Mouse (Mus musculus) regulatory T cell (primary cell): Measurements from ENCODE around the gene Prkag2.

Experiments used
- in situ Hi-C: fragments of 300-600 bp; cut with MboI, MseI; formaldehyde crosslinking; loops from one replicate; pipeline ENCODE4 v1.15.1; 2025; ENCODE audit warnings: high pct_unique_total_duplicates

The Prkag2 gene

DNA sequence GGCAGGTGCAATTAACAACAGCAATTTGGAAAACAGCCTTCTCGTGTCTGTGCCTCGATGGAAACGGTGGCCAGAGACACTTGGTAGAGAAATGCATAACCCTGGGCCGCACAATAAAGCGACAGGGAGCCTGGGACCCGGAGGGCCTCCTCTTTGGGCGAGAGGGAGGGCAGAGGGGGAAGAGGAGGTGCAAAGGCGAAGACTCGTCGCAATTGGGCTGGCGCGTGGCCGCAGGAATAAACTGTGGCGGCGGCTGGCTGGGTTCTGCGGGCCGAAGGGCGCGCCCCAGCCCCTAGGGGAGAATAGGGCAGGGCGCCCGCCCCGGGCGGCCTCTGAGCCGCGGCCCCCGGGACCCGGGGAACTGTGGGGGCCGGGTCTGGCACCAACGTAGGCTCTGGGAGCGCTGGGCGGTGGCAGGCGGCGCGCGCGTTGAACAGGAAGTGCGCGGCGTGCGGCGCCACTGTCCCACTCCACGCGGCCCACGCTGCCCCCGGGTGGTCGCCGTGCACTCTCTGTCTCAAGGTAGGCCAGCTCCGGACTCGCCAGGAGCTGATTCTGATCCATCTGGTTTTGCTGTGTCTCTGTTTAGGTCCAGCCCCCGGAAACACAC is at the start of gene Prkag2:
Prkag2 (minus strand) TSS at position 127 of the 610 bp plus-strand sequence.
- in situ Hi-C loops: no loop called here

DNA sequence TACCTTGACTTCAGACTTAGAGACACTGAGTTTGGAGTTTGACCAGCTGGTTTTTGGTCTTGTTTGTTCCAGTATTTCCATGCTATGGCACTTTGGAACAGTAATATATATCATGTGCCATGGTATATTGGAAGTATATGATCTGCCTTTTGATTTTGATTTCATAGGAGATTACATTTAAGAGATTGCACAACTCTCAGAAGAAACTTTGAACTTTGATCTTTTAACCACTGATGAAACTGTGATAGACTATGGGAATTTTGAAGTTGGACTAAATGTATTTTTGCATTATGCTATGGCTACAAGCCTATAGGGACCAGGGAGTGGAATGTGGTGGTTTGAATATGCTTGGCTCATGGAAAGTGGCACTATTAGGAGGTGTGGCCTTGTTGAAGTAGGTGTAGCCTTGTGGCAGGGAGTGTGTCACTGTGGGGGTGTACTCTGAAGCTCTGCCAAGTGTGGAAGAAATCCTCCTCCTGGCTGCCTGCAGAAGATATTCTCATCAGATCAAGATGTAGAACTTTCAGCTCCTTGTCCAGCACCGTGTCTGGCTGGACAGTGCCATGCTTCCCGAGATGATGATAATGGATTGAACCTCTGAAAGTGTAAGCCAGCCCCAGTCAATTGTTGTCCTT is 49.0 kb upstream of the Prkag2 start:
- in situ Hi-C loops: no loop called here

DNA sequence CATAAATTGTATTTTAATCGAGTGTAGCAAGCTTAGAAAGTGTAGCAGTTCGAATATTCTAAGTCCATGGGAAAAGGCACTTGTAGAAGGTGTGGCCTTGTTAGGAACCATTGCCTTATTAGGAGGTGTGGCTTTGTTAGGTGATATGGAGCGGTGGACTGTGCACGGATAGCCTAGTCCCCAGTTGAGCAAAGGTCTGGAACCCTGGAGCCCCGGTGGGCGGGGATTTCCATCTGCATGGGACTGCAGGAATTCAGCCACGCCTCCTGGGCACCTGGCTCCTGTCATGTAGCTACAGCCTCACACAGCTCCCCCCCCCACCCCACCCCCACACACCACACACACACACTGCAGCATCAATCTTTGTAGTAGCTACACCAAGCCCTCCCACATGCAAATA is 46.3 kb upstream of the Prkag2 start:
- in situ Hi-C loops: no loop called here

DNA sequence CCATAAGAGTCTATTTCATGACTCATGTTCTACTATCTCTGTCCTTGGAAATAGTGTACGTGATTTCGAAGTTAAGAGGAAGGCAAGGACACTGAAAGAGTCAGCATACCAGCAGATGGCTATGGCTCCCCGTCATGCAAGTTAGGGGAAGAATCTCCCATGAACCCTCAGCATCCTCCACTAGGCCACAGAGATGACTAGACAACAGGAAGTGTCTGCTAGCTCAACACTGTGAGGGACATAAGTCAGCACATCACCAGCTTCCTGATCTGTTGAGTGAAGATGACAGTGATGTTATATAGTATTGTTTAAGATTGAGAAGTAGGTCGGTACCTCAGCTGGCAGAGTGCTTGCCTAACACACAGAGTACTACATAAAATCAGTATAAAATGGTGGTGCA is 27.4 kb upstream of the Prkag2 start:
- in situ Hi-C loops: no loop called here

DNA sequence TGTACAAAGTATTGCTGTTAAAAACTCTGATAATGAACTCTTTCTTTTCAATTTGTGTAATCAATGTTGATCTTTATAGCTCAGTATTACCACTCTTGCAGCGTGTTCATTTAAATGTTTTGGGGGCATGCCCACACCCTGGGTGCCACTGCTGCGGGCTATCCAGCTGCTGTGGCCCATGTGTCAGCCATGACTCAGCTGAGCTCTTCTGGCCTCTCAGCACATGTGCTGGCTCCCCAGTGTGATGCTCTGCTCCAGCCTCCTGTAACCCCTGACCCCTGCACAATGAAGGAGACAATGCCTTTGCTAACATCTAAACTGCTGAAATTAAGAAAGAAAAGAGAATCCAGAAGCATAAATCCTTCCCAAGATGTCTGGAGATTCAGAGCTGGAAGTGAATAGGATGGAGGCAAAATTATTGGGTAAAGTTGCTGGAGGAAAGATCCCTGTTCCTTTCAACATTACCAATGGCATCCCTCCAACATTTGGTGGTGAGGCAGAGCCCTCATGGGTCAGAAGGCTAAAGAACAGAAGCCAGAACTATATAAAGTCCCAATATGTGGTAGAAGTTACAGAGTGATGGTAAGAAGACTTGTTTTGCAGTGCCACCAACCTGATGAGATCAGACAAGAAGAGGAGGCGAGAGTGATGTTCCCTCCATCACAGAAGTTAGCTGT is 25.6 kb upstream of the Prkag2 start:
- in situ Hi-C loops: no loop called here

DNA sequence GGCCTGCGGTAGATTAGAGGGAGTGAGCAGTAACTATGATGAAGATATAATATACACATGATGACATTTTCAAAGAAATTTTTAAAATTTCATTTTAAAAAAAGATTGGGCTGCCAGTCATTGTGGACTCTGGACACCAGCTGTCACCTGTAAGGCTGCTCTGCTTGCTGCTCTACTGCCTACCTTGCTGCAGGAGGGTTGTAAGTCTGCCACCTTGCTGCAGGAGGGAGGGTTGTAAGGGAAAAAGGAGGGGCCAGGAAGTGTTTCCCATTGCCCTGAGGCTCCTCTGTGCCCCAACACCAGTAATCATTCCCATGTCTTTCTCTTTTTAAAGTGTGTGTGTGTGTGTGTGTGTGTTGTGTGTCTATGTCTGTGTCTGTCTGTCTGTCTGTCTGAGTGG is 22.1 kb upstream of the Prkag2 start:
- in situ Hi-C loops: no loop called here

DNA sequence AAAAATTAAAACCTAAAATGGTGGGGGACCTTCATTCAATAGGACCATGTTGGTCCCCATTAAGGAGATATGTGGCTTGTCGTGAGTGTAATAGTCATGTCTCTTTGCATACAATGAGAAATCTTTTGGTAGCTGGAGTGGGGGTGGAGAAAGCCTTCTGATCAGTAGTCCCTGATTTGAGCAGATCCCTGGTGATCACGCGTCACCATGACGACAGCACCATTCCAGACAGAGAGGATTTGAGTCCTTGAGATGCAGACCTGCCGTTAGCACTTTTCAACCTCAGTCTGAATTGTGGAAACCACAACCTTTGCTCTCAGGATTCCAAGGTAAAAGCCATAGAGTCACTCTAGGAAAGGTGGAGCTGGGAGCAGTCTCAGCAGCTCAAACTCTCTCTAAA is 18.7 kb upstream of the Prkag2 start:
- in situ Hi-C loops: no loop called here

DNA sequence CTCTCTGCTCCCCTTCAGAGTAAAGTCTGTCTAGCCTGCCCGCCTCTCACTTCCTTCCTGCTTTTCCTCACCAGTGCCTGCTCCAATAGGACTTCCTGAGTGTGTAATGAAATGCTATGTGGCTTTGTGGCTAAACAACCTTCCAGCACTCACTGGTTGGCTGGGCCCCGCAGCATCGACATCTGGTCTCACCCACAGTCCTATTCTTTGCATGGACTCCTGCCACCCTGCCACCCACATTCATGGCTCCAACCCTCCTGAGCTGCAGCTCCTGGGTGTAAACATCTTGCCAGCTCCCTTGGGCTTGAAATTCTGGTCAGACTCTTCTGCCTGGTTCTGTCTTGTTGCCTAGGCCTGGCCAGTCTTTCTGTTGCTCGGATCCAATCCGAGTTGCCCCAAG is 15.6 kb upstream of the Prkag2 start:
- in situ Hi-C loops: no loop called here

DNA sequence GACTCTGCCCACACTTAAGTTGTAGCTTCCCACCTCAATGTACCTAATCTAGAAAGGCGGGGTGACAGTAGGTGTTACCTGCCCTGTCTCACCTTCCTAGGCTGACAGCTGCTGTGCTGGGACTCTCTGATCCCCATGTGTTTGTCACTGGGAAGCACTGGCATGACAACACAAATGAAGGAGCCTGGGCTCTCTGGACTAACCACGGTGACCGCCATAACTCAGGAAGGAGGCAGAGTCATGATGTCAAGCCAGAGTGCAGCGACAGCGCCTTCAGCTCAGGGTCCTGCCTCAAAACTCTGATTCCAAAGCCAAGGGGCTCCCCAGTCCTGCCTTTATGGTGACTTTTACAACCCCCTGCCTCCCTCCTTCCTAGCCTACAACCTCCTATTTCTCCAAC is 14.8 kb upstream of the Prkag2 start:
- in situ Hi-C loops: no loop called here

DNA sequence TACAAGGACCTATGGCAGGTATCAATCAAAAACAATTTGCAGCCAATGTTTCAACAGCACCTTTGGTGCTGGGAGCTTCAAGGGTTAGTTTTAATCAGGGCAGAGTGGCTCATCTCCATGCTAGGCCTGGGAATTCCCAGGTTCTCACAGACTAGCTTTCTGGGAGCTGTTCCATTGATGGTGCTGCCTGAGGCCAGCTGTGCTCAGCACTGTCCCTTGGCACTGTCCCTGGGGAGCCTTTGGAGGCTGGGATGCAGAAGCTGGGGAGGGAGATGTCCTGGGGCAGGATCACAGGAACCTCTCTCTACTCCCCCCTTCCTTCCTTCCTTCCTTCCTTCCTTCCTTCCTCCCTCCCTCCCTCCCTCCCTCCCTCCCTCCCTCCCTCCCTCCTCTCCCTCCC is 13.7 kb upstream of the Prkag2 start:
- in situ Hi-C loops: no loop called here

DNA sequence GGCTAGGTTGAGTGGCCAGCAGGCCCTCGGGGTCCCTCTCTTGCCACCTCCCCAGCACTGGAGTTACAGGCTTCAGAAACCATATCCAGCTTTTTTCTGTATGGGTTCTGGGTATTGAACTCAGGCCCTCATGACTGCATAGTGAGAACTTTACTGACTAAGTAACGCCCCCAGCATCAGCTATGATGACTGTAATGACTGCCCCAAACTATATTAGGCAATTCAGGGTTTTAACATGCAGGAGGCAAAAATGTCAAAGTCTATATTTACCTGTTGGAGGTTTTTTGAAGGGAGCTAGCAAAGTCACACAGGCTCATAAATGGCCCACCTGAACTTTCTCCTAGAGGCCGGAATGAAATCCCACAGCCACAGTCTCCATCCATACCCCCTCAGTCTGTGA is 9.9 kb upstream of the Prkag2 start:
- in situ Hi-C loops: no loop called here

DNA sequence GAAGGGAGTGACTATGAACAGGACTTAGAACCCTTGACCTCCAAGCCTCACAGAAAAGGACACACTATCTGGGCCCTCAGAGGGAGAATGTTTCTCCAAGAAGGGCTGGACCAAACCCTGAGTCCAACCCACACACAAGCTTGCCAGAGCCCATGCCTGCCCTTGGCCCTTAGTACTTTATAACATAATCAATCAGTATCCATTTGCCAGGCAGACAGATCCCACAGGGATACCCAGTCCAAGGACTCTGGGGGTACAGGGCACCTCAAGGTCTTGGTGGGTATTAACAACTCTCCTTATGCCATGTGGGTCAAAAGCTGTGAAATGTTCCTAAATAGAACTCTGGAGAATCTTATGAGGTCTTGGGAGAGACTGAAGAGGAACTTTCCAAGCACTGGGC is 5.3 kb upstream of the Prkag2 start:
- in situ Hi-C loops: no loop called here

DNA sequence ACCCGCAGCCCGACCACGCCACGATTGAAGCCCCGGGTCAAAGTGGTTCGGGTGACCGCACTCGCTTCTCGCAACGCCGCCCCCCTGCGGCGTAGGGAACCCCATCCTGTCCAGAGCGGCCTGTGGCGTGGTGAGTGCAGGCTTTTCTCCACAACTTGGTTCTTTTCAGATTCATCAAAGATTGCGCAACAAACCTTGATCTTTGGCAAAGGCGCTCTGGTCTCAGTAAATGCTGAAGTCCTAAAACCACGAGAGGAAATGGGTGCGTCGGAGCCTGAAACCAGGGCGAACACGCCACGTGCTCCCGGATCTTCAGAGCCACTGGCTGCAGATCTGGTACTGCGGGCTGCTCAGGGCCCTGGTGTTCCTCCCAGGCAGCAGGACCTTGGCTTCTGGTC is 683 bp upstream of the Prkag2 start:
- in situ Hi-C loops: no loop called here

DNA sequence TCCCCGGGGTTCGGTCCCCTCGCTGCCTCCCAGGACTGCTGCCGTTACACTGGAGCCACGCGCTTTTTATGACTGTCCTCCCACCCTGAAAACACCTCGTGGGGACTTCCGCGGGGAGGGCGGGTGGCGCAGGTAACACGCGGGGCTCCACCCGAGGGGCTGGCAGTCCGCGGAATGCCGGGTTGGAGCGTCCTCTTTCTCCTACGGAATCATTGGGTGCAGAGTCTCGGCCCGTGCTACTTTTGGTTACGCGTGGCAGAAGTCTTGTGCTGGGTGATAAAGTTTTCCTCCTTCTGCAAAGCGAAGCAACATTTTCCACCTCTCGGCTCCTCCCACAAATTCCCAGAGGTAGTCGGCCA is 306 bp downstream of the Prkag2 start:
- in situ Hi-C loops: no loop called here

DNA sequence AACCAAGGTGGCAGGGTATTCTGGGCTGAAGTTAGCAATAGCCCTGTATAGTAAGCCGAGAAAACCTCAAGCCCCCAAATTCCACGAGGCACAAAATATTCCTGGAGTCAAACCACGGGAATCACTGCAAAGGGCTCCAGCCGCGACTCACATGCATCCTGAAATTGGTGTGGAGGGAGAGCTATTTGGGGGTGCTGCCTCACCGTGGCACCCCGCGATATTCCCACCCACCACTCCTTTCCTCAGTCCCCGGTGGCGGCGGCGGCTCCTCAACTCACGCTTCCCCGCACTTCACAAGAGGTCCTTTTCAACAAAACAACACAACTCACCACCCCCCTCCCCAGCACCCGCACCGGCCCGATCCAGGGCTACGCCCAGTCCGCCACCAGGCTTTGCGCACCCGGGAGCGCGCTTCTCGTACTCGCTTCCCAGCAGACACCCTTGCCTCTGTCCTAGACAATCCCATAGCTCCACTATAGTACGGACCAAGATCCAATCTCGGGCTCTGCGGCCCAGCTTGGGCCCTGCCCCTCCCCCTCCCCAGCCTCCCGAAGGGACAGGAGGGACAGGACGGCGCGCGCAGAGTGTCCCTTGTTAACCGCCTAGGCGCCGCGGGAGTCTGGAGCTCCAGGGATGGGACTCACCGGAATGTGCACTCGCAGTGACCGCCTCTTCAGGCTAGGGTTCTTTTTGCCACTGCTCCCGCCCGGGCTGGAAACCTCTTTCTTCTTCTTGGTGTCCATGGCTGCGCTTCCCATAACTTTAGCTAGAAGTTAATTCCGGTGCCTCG is 880 bp downstream of the Prkag2 start:
- in situ Hi-C loops: no loop called here

DNA sequence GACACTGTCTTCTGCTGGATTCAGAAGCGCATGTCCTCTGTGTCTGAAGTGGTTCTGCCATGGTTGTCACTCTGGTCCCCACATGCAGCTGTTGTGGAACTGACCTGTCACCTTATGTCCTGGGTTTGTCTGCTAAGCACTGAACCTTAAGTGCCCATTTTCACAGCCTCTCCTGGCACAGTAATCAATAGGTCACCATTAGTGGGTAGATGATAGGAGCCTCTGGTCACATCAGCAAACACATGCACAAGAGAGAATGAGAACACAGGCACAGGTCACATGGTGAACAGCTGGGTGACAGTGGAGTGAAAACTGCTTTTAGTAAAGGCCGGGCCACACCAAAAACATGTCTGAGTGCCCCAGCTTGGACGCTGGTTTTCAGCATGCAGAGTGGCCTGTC is 2.6 kb downstream of the Prkag2 start:
- in situ Hi-C loops: no loop called here

DNA sequence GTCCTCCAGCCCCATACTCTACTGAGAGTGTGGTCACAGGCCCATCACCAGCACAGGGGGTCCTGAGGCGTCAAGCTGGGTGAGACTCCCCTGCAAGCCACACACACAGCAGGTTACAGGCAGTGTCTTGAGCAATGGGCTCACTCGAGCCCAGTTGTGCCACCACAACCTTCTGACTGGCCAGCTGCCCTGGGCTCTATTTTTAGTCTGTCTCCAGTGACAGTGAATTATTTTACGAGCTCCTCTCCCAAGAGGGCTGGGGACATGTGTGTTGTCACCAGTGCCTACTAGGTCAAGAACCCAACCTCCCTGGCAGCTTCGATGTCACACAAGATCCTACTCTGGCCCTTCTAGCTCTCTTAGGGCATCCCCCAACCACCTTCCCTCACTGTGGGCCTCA is 4.0 kb downstream of the Prkag2 start:
- in situ Hi-C loops: no loop called here

DNA sequence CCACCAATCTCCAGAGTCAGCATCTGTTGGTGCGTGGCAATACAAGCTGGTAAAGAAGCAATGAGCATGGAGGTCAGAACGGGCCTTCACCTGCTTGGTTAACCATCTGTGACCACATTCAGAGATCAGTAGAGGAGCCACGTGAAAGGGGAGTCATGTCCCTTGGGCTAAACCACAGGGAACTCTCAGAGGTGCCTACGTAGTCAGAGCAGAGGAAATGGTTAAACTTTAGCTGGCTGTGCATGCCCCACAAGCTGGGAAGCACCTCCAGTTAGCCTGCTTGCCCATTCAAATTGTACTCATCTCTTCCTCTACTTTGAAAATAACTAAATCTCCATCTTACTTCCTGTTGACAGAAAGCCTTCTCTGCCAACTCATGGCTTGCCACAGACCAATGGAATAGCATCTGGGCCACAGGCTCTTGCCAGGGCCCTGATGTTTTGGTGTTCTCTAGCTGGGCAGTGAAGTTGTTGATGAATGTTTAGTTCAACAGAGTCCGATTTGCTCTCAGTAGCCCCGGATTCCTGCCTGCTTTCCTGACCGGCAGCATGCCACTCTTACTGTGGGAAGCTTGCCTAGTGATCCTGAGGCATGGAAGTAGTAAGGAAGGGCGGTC is 7.7 kb downstream of the Prkag2 start:
- in situ Hi-C loops: no loop called here

DNA sequence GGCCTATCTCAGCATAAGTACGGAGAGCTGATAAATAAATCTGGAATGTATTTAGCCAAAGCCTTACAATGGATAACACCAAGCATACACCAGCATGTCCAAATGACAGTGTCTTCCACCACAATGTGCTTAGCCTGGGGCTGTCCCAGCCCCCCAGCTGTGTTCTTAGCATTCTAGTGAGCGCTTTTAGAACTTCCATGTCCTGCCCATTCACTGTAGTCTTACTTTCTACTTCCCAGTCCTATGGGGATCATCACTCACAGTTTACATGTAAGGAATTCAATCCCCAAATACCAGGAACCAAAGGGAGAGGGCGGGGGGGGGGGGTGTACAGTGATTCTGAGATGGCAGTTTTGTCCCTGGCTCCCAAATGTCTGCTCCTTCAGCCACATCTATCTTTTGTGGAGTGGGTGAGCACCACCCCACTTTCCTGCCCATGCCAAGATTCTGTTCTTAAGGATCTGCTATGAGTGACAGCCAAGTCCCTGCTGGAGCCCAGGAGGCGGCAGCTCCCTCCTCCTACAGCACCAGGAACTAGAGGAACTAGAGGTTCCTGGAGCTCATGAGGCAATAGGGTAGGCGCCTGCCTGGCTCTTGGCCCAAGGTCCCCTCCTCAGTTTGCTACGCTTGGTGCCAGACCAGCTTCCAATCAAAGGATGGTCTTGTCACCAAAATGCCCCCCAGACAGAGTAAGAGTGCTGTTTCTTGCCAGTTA is 11.0 kb downstream of the Prkag2 start:
- in situ Hi-C loops: no loop called here

DNA sequence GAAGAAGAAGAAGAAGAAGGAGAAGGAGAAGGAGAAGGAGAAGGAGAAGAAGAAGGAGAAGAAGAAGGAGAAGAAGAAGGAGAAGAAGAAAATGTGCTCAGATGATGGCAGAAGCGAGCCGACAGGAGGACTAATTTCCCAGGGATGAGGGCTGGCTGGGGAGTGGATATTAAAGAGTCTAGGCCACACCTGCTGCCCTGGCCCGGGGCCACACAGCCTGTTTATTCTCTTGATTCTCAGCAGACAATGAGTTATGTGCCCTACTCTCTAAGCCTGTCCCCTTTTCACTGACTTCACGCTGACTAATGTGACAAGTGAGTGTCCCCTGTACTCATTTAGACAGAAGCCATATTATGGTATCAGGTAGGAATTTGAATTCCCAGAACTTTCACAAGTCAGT is 11.8 kb downstream of the Prkag2 start:
- in situ Hi-C loops: no loop called here

DNA sequence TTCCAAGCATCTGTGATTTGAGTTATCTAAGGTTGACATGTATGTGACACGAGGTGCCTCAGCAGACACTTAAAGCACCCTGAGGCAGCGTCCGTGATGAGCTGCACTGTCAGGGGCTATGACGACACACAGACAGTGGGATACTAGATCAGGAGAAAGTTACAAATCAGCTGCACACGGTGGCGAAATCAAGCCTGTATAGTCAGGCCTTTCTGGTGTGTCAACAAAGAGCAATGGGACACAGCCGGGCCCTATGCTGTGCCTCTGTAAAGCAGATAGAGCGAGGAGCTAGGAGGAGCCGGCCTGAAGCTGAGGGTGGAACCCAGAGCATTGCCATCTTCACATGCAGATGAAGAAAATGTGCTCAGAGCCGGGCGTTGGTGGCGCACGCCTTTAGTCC is 12.3 kb downstream of the Prkag2 start:
- in situ Hi-C loops: no loop called here

DNA sequence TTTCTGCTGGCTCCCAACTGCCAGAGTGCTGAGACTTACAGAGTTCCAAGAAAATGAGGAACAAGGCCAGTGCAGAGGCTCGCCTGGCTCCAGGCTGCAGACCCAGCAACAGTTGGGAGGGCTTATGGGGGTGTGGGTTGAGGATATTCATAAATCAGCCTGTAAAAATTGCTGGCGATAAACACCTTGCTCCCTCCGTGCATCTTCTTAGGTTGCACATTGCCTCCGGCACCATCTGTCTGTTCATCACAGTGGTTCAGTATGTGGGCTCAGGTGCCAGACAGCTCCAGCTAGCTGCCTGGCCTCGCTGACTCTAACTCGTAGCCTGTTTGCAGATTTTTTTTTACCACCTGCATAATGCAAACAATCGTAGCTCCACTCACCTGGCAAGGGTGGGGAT is 13.4 kb downstream of the Prkag2 start:
- in situ Hi-C loops: no loop called here
